Mouse (Mus musculus): ENCODE results near the gene Map3k6.

- TF ChIP-seq GATA1 (IDR thresholded peaks at IDR 0.05; ENCODE audit: low read length) (no peak), TAL1 (IDR thresholded peaks at IDR 0.05; ENCODE audit: low read length) (no peak)
These were observed 21.8 kb downstream of the Map3k6 start for GRCm38 (mm10) chr4:133262375-133262765.

All from erythroblast, embryonic 14.5 days (primary cell).